Mouse (Mus musculus) c-Kit-positive CD71-positive TER-119-negative erythroid progenitor cells, embryonic 14.5 days (primary cell): ENCODE results near the gene Ttc30a1.
A peak's percentile ranks its signal among the peaks of the same experiment; 100 is the strongest.

ENCODE experiments used
- DNase-seq: peaks from one replicate; pipeline ENCODE4 v3.0.0-alpha.2; 2013; ENCODE audit warnings: low read depth

Gene Ttc30a1

GRCm38 (mm10) chr2:75981440-75982081 is at the start of gene Ttc30a1:
Gene Ttc30a1, minus strand, starts transcription at chr2:75981967.
- DNase-seq: peak; percentile 76

- no peak for DNase-seq
These were observed 48.3 kb upstream of the Ttc30a1 start for GRCm38 (mm10) chr2:76030080-76030479.

GRCm38 (mm10) chr2:76029081-76029901 is 47.5 kb upstream of the Ttc30a1 start:
- no peak for DNase-seq

GRCm38 (mm10) chr2:76016890-76017289 is 35.1 kb upstream of the Ttc30a1 start:
- DNase-seq: no peak

- DNase-seq: no peak
These were observed 34.4 kb upstream of the Ttc30a1 start for GRCm38 (mm10) chr2:76016136-76016535.

GRCm38 (mm10) chr2:76015460-76015859 is 33.7 kb upstream of the Ttc30a1 start:
- no peak for DNase-seq

GRCm38 (mm10) chr2:76014659-76015058 is 32.9 kb upstream of the Ttc30a1 start:
- DNase-seq: no peak

GRCm38 (mm10) chr2:76006194-76006593 is 24.4 kb upstream of the Ttc30a1 start:
- DNase-seq: no peak

- no peak for DNase-seq
These were observed 21.1 kb upstream of the Ttc30a1 start for GRCm38 (mm10) chr2:76002899-76003298.

GRCm38 (mm10) chr2:76001392-76001791 is 19.6 kb upstream of the Ttc30a1 start:
- DNase-seq: peak; percentile 34

- no peak for DNase-seq
These were observed 17.9 kb upstream of the Ttc30a1 start for GRCm38 (mm10) chr2:75999636-76000035.

GRCm38 (mm10) chr2:75998692-75999091 is 16.9 kb upstream of the Ttc30a1 start:
- DNase-seq: no peak

GRCm38 (mm10) chr2:75997726-75998125 is 16.0 kb upstream of the Ttc30a1 start:
- no peak for DNase-seq

- no peak for DNase-seq
These were observed 13.1 kb upstream of the Ttc30a1 start for GRCm38 (mm10) chr2:75994841-75995240.

GRCm38 (mm10) chr2:75991581-75992205 is 9.9 kb upstream of the Ttc30a1 start:
- DNase-seq: no peak

GRCm38 (mm10) chr2:75990885-75991539 is 9.2 kb upstream of the Ttc30a1 start:
- peak; percentile 50 for DNase-seq

- DNase-seq: no peak
These were observed 7.9 kb upstream of the Ttc30a1 start for GRCm38 (mm10) chr2:75989694-75990093.

- no peak for DNase-seq
These were observed 7.1 kb upstream of the Ttc30a1 start for GRCm38 (mm10) chr2:75988779-75989363.

- no peak for DNase-seq
These were observed 6.6 kb upstream of the Ttc30a1 start for GRCm38 (mm10) chr2:75988378-75988777.

- no peak for DNase-seq
These were observed 6.0 kb upstream of the Ttc30a1 start for GRCm38 (mm10) chr2:75987739-75988138.

GRCm38 (mm10) chr2:75985124-75985523 is 3.4 kb upstream of the Ttc30a1 start:
- DNase-seq: no peak

GRCm38 (mm10) chr2:75983847-75984246 is 2.1 kb upstream of the Ttc30a1 start:
- no peak for DNase-seq
